Comparison of ENCODE assay signal across 13 mouse cellular contexts in genomic region chr11:119188389-119188788, GRCm38 (mm10). TPM values are rescaled to one million over a fixed set of nuclear protein-coding genes. Genes with fewer than 3 reads are reported as not detected.
DNase-seq lines count a peak whose midpoint lies in the region; ATAC-seq lines count a peak whose summit lies in the region.
"Had no signal": no experiment of that assay in that cellular context is flagged by ENCODE, and none has a peak within 500 bp of the region (broad histone marks: within the 10 kb centered on the region; RNA-seq: fewer than 3 reads in every experiment).

No protein-coding gene starts in this region.

- H3K9ac ChIP-seq in intestine, embryonic 16.5 days (ENCODE audit: low read depth, low read length) = 0 out of 2 replicates have a peak overlapping the region, but pooled peaks have one; percentile 2
- H3K9ac ChIP-seq in intestine, embryonic 15.5 days = no peak overlapping the region
- H3K9ac ChIP-seq in stomach, embryonic 16.5 days (ENCODE audit: low read length) = no peak overlapping the region
- H3K9ac ChIP-seq: lung, embryonic 15.5 days had no signal

- no peaks in the 10 kb centered on the region for H3K36me3 ChIP-seq in intestine, embryonic 16.5 days (ENCODE audit: control insufficient read depth, insufficient read depth, low read length)
- no peaks in the 10 kb centered on the region for H3K36me3 ChIP-seq in intestine, embryonic 15.5 days
- no peaks in the 10 kb centered on the region for H3K36me3 ChIP-seq in stomach, embryonic 16.5 days (ENCODE audit: control insufficient read depth, insufficient read depth, low read length)
- H3K36me3 ChIP-seq: lung, embryonic 15.5 days had no signal

- no peak overlapping the region for H3K4me3 ChIP-seq in intestine, embryonic 16.5 days (ENCODE audit: low read length)
- H3K4me3 ChIP-seq in intestine, embryonic 15.5 days (replicated peaks) = no peak overlapping the region
- H3K4me3 ChIP-seq in brown adipose tissue, adult 24 weeks (ENCODE audit: insufficient read depth, low read depth, low read length) = no peak overlapping the region
- H3K4me3 ChIP-seq in stomach, embryonic 16.5 days (replicated peaks; ENCODE audit: low read length) = no peak overlapping the region
- H3K4me3 ChIP-seq: erythroblast, embryonic 14.5 days; gastrocnemius, adult 2 months; lung, embryonic 15.5 days; myocyte had no signal

- H3K9me3 ChIP-seq in intestine, embryonic 16.5 days (ENCODE audit: control insufficient read depth, low read length) = no peaks in the 10 kb centered on the region
- no peaks in the 10 kb centered on the region for H3K9me3 ChIP-seq in intestine, embryonic 15.5 days
- no peaks in the 10 kb centered on the region for H3K9me3 ChIP-seq in stomach, embryonic 16.5 days (replicated peaks; ENCODE audit: control insufficient read depth, low read length)
- H3K9me3 ChIP-seq: lung, embryonic 15.5 days had no signal

- no peak overlapping the region for H3K4me2 ChIP-seq in intestine, embryonic 16.5 days (ENCODE audit: low read depth, low read length)
- H3K4me2 ChIP-seq in intestine, embryonic 15.5 days (replicated peaks) = no peak overlapping the region
- H3K4me2 ChIP-seq in stomach, embryonic 16.5 days (ENCODE audit: low read depth, low read length) = no peak overlapping the region
- H3K4me2 ChIP-seq: lung, embryonic 15.5 days had no signal

- peaks cover 55% of the 10 kb centered on the region for H3K4me1 ChIP-seq in intestine, embryonic 16.5 days (ENCODE audit: control insufficient read depth, insufficient read depth, low read length)
- H3K4me1 ChIP-seq in intestine, embryonic 15.5 days (replicated peaks) = peaks cover 46% of the 10 kb centered on the region
- peaks cover 21% of the 10 kb centered on the region for H3K4me1 ChIP-seq in brown adipose tissue, adult 24 weeks (ENCODE audit: control insufficient read depth, insufficient read depth, insufficient read length, low read length)
- H3K4me1 ChIP-seq in stomach, embryonic 16.5 days (ENCODE audit: control insufficient read depth, insufficient read depth, low read length) = peaks cover 37% of the 10 kb centered on the region

- H3K27ac ChIP-seq in intestine, embryonic 16.5 days (ENCODE audit: low read length) = peak overlapping the region; percentile 35
- H3K27ac ChIP-seq in intestine, embryonic 15.5 days = no peak overlapping the region
- peak overlapping the region; percentile 68 for H3K27ac ChIP-seq in brown adipose tissue, adult 24 weeks (replicated peaks; ENCODE audit: low read depth, low read length)
- H3K27ac ChIP-seq in stomach, embryonic 16.5 days (ENCODE audit: low read length) = peak overlapping the region; percentile 54; the same call in 1 of the 2 replicates
- H3K27ac ChIP-seq: gastrocnemius, adult 2 months; lung, embryonic 15.5 days had no signal

- ATAC-seq in intestine, embryonic 16.5 days = peak; percentile 10; the same call in 1 of the 2 replicates
- no peak for ATAC-seq in intestine, embryonic 15.5 days
- ATAC-seq in stomach, embryonic 16.5 days (ENCODE audit: insufficient read depth, low FRiP score) = no peak

- H3K27me3 ChIP-seq in intestine, embryonic 16.5 days (replicated peaks; ENCODE audit: control insufficient read depth, insufficient read depth, low read length) = no peaks in the 10 kb centered on the region
- no peaks in the 10 kb centered on the region for H3K27me3 ChIP-seq in intestine, embryonic 15.5 days (replicated peaks)
- no peaks in the 10 kb centered on the region for H3K27me3 ChIP-seq in stomach, embryonic 16.5 days (ENCODE audit: control insufficient read depth, insufficient read depth, low read length)
- H3K27me3 ChIP-seq: lung, embryonic 15.5 days had no signal

- 38% methylated on average over 6 of the region's 6 CpGs for WGBS in intestine, embryonic 16.5 days
- 49% methylated on average over 6 of the region's 6 CpGs for WGBS in intestine, embryonic 15.5 days
- 49% methylated on average over 6 of the region's 6 CpGs for WGBS in stomach, embryonic 16.5 days

- peak; percentile 57 for DNase-seq in ovary, adult 18-20 months (ENCODE audit: low spot score)
- no peak for DNase-seq in ovary, postnatal 10 days (ENCODE audit: low spot score)
- DNase-seq in embryo, embryonic 10.5 days (ENCODE audit: low spot score) = no peak
- DNase-seq: cerebellum, adult 8-10 months; gastrocnemius, adult 2 months; right cerebral cortex, postnatal 4 days had no signal

RNA-seq across cellular contexts. Expression of gene Tbc1d16, which starts 39.9 kb away (rescaled TPM):
- polyA plus RNA-seq in intestine, embryonic 16.5 days (2015; fragmentation: Nextera tagmentation; extraction: Ambion mirVana) = 11.0 and 12.7 TPM in 2 replicates
- 13.9 and 15.3 TPM in 2 replicates for polyA plus RNA-seq in intestine, embryonic 15.5 days (2015; fragmentation: Nextera tagmentation; extraction: Ambion mirVana)
- polyA plus RNA-seq in brown adipose tissue, adult 24 weeks (2012; ENCODE audit: insufficient read depth, insufficient read length, missing spikeins) = 3.3 and 4.4 TPM in 2 replicates
- polyA plus RNA-seq in stomach, embryonic 16.5 days (2015; fragmentation: Nextera tagmentation; extraction: Ambion mirVana) = 13.6 and 14.8 TPM in 2 replicates

RNA-seq across cellular contexts. Expression of gene Ccdc40, which starts 40.0 kb away (rescaled TPM):
- 1.4 and 2.8 TPM in 2 replicates for polyA plus RNA-seq in intestine, embryonic 16.5 days (2015; fragmentation: Nextera tagmentation; extraction: Ambion mirVana)
- polyA plus RNA-seq in intestine, embryonic 15.5 days (2015; fragmentation: Nextera tagmentation; extraction: Ambion mirVana) = 2.5 and 2.6 TPM in 2 replicates
- polyA plus RNA-seq in brown adipose tissue, adult 24 weeks (2012; ENCODE audit: insufficient read depth, insufficient read length, missing spikeins) = not detected in 2 replicates
- polyA plus RNA-seq in stomach, embryonic 16.5 days (2015; fragmentation: Nextera tagmentation; extraction: Ambion mirVana) = 2.3 and 2.4 TPM in 2 replicates
